Mouse (Mus musculus) neural tube, embryonic 12.5 days (tissue): Measurements from ENCODE around the gene Qtrt2. TPM values are rescaled to one million over a fixed set of nuclear protein-coding genes. Genes with fewer than 3 reads are reported as not detected.

Experiments used
- ATAC-seq: fragments of 200-750 bp; cut with Nextera tagmentation; 2 replicates; pipeline ENCODE4 v1.8.0; 2017; ENCODE audit warnings: low read depth, mild to moderate bottlenecking, moderate TSS enrichment, moderate library complexity; ENCODE audit not compliant: low FRiP score
- H3K27ac ChIP-seq: fragments of 300-500 bp; sonication (generic); 2 replicates; pipeline ENCODE4 v1.5.1; 2016
- H3K27me3 ChIP-seq: fragments of 300-500 bp; sonication (generic); replicated peaks from 2 replicates; pipeline ENCODE4 v1.6.1; 2016; ENCODE audit warnings: mild to moderate bottlenecking
- H3K36me3 ChIP-seq: fragments of 300-500 bp; sonication (generic); 2 replicates; pipeline ENCODE4 v1.6.1; 2016; ENCODE audit warnings: mild to moderate bottlenecking
- H3K4me1 ChIP-seq: fragments of 300-500 bp; sonication (generic); 2 replicates; pipeline ENCODE4 v1.6.1; 2016
- H3K4me2 ChIP-seq: fragments of 300-500 bp; sonication (generic); replicated peaks from 2 replicates; pipeline ENCODE4 v1.6.1; 2016; ENCODE audit warnings: mild to moderate bottlenecking
- H3K4me3 ChIP-seq: fragments of 300-500 bp; sonication (generic); 2 replicates; pipeline ENCODE4 v1.5.1; 2016
- H3K9ac ChIP-seq: fragments of 300-500 bp; sonication (generic); 2 replicates; pipeline ENCODE4 v1.6.1; 2016; ENCODE audit warnings: mild to moderate bottlenecking
- H3K9me3 ChIP-seq: fragments of 300-500 bp; sonication (generic); 2 replicates; pipeline ENCODE4 v1.6.1; 2016; ENCODE audit warnings: mild to moderate bottlenecking
- WGBS: fragments of 180-500 bp; shearing (Covaris S2); methylation state at CpG from one replicate; pipeline ENCODE4 v1.1.7; 2016; 5-methylcytosine and 5-hydroxymethylcytosine counted together
- polyA plus RNA-seq: library from polyadenylated mRNA; unstranded; fragments of >200 nt; fragmentation: Nextera tagmentation; extraction: Ambion mirVana; gene quantifications from 2 replicates; pipeline ENCODE4 v1.2.1, GENCODE M21; 2016

Gene Qtrt2
- polyA plus RNA-seq, 1 experiment from 2014 or later: 25.8 TPM

GRCm38 (mm10) chr16:43945869-43946268, 19.3 kb upstream of the Qtrt2 start:
- Histone ChIP-seq H3K4me1 (no peaks in the 10 kb centered on the region), H3K27ac (no peak overlapping the region), H3K9me3 (no peaks in the 10 kb centered on the region), H3K9ac (no peak overlapping the region), H3K4me3 (no peak overlapping the region), H3K4me2 (no peak overlapping the region), H3K27me3 (no peaks in the 10 kb centered on the region), H3K36me3 (no peaks in the 10 kb centered on the region)
- ATAC-seq: no peak
- WGBS: 79% methylated on average over 3 of the region's 3 CpGs

DNA sequence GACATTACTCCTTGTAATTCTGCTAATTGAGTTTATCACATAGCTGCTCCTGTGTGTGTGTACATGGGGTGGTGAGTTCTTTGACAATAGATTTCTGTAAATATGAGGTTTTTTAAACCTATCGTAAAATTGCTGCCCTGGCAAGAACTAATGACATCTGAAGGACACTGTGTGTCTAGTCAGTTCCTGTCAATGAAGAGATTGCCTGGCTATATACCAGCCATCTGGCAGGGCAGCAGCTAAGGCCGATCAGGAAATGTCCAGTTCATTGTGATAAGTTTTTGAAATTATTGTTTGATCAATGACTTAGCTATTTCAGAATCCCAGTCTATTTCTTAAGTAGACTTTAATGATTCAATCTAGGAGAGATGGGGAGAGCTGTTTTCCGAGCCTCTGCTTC, 18.7 kb upstream of the Qtrt2 start:
- ATAC-seq: no peak
- H3K27ac ChIP-seq: no peak overlapping the region
- H3K9me3 ChIP-seq: no peaks in the 10 kb centered on the region
- no peak overlapping the region for H3K4me3 ChIP-seq
- H3K4me1 ChIP-seq: no peaks in the 10 kb centered on the region
- no peaks in the 10 kb centered on the region for H3K27me3 ChIP-seq
- H3K9ac ChIP-seq: no peak overlapping the region
- H3K4me2 ChIP-seq: no peak overlapping the region
- 90% methylated on average over 3 of the region's 3 CpGs for WGBS
- H3K36me3 ChIP-seq: no peaks in the 10 kb centered on the region

DNA sequence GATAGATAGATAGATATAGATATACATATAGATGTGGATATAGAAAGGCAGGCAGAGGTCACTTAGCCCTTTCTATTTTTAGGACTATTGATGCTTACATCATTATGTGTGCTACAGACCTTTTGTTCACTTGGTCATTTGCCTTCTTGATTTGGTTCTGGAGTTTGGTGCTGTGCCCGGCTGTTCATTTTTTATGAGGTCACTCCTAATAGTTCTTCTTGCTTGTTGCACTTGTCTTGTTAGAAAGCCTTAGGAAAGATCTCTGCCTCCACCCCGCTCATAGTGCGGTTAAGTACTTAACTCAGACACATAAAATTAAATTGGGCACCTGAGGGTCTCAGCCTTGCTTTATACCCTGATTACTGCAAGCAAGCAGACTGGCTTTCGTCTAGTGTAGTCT, 14.2 kb upstream of the Qtrt2 start:
- H3K36me3 ChIP-seq: no peaks in the 10 kb centered on the region
- H3K4me1 ChIP-seq: no peaks in the 10 kb centered on the region
- 81% methylated on average over 4 of the region's 4 CpGs for WGBS
- H3K27me3 ChIP-seq: no peaks in the 10 kb centered on the region
- no peak overlapping the region for H3K4me2 ChIP-seq
- no peaks in the 10 kb centered on the region for H3K9me3 ChIP-seq
- no peak overlapping the region for H3K4me3 ChIP-seq
- ATAC-seq: no peak
- H3K9ac ChIP-seq: no peak overlapping the region
- H3K27ac ChIP-seq: no peak overlapping the region

- no peak overlapping the region for H3K4me2 ChIP-seq
- H3K27me3 ChIP-seq: no peaks in the 10 kb centered on the region
- H3K4me1 ChIP-seq: no peaks in the 10 kb centered on the region
- no peak for ATAC-seq
- WGBS: 80% methylated on average over 3 of the region's 3 CpGs
- H3K36me3 ChIP-seq: no peaks in the 10 kb centered on the region
- no peak overlapping the region for H3K4me3 ChIP-seq
- H3K27ac ChIP-seq: no peak overlapping the region
- H3K9me3 ChIP-seq: no peaks in the 10 kb centered on the region
- H3K9ac ChIP-seq: no peak overlapping the region
Measured at GRCm38 (mm10) chr16:43935892-43936291, 9.3 kb upstream of the Qtrt2 start.

DNA sequence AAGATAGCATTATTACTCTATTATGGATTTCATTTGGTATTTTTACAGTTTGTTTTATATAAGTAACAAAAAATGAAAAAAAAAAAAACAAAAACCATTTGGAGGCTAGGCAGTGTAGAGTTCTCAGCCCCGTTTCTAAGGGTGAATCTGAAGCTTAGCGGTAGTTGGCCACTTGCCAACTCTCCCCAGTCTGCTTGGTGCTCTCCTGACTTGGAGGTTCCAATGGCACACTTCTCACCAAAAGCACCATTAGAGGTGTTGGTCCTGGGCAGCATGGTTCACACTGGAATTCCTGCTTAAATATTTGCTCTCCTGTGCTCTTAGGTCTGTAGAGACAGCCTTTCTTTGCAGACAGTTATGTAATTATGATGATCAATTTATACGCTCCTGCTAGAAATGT, 8.8 kb upstream of the Qtrt2 start:
- H3K4me2 ChIP-seq: no peak overlapping the region
- no peaks in the 10 kb centered on the region for H3K36me3 ChIP-seq
- 82% methylated on average over 3 of the region's 3 CpGs for WGBS
- H3K4me3 ChIP-seq: no peak overlapping the region
- no peak for ATAC-seq
- H3K9ac ChIP-seq: no peak overlapping the region
- H3K9me3 ChIP-seq: no peaks in the 10 kb centered on the region
- H3K4me1 ChIP-seq: no peaks in the 10 kb centered on the region
- H3K27ac ChIP-seq: no peak overlapping the region
- H3K27me3 ChIP-seq: no peaks in the 10 kb centered on the region

DNA sequence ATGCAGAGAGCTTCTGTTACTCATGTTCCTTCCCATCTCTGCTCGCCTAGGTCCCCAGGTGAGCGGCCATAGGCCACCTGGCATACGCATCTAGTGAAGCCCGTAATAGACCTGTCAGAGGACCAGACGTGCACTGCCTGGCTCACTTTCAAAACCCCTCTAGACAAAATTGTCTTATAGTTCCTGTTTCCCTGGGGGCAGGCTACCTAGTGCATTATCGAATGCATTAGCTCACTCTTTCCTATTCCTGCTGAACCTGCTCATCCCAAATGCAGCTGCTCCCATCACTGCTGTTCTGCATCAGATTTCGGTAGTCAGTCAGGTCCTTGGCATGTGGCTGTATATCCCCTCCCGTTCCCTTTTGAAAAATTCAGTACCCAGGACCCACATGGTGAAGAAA, 8.2 kb upstream of the Qtrt2 start:
- 86% methylated on average over 8 of the region's 8 CpGs for WGBS
- H3K4me1 ChIP-seq: no peaks in the 10 kb centered on the region

DNA sequence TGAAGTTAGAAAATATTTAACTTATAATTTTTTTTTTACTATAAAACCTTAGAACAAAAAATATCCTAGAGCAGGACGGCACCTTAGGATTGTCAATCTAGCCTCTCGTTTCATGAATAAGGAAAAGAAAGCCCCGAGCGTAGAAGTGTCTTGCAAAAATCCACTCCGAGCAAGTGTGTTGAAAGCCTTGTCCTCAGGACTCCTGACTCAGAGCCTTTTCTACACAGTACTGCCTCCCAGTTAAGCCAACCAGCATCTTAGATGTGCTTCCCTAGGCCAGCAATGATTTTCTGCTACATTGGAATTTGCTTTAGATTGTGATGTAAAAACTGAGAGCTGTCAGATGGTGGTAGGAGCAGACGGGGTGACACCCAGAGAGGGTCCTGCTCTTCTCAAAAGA, 6.4 kb upstream of the Qtrt2 start:
- no peak for ATAC-seq
- Histone ChIP-seq H3K4me1 (no peaks in the 10 kb centered on the region), H3K27ac (no peak overlapping the region), H3K4me3 (no peak overlapping the region), H3K9me3 (no peaks in the 10 kb centered on the region), H3K36me3 (no peaks in the 10 kb centered on the region), H3K27me3 (no peaks in the 10 kb centered on the region), H3K9ac (no peak overlapping the region), H3K4me2 (no peak overlapping the region)
- 88% methylated on average over 6 of the region's 6 CpGs for WGBS

More for the DNA sequence above, 8.2 kb upstream of the Qtrt2 start:
- H3K4me3 ChIP-seq: no peak overlapping the region
- H3K27ac ChIP-seq: no peak overlapping the region
- ATAC-seq: no peak
- H3K9me3 ChIP-seq: no peaks in the 10 kb centered on the region
- H3K4me2 ChIP-seq: no peak overlapping the region
- no peaks in the 10 kb centered on the region for H3K27me3 ChIP-seq
- no peak overlapping the region for H3K9ac ChIP-seq
- no peaks in the 10 kb centered on the region for H3K36me3 ChIP-seq

GRCm38 (mm10) chr16:43932319-43932718, 5.7 kb upstream of the Qtrt2 start:
- H3K9me3 ChIP-seq: no peaks in the 10 kb centered on the region
- no peaks in the 10 kb centered on the region for H3K4me1 ChIP-seq
- H3K4me2 ChIP-seq: no peak overlapping the region
- peak; percentile 59; the same call in 1 of the 2 replicates for ATAC-seq
- no peak overlapping the region for H3K9ac ChIP-seq
- H3K36me3 ChIP-seq: no peaks in the 10 kb centered on the region
- no peaks in the 10 kb centered on the region for H3K27me3 ChIP-seq
- 91% methylated on average over 7 of the region's 7 CpGs for WGBS
- no peak overlapping the region for H3K4me3 ChIP-seq
- H3K27ac ChIP-seq: no peak overlapping the region

GRCm38 (mm10) chr16:43931502-43931901, 4.9 kb upstream of the Qtrt2 start:
- no peak overlapping the region for H3K4me2 ChIP-seq
- no peak overlapping the region for H3K4me3 ChIP-seq
- no peak overlapping the region for H3K9ac ChIP-seq
- WGBS: 40% methylated on average over 3 of the region's 3 CpGs
- no peaks in the 10 kb centered on the region for H3K27me3 ChIP-seq
- H3K9me3 ChIP-seq: no peaks in the 10 kb centered on the region
- H3K27ac ChIP-seq: no peak overlapping the region
- no peaks in the 10 kb centered on the region for H3K36me3 ChIP-seq
- ATAC-seq: peak; percentile 87
- H3K4me1 ChIP-seq: no peaks in the 10 kb centered on the region

- Histone ChIP-seq H3K4me2 (no peak overlapping the region), H3K27ac (no peak overlapping the region), H3K4me3 (no peak overlapping the region), H3K9me3 (no peaks in the 10 kb centered on the region), H3K9ac (no peak overlapping the region), H3K4me1 (no peaks in the 10 kb centered on the region), H3K27me3 (no peaks in the 10 kb centered on the region), H3K36me3 (no peaks in the 10 kb centered on the region)
- ATAC-seq: no peak
Measured at GRCm38 (mm10) chr16:43930577-43930976, 4.0 kb upstream of the Qtrt2 start.

DNA sequence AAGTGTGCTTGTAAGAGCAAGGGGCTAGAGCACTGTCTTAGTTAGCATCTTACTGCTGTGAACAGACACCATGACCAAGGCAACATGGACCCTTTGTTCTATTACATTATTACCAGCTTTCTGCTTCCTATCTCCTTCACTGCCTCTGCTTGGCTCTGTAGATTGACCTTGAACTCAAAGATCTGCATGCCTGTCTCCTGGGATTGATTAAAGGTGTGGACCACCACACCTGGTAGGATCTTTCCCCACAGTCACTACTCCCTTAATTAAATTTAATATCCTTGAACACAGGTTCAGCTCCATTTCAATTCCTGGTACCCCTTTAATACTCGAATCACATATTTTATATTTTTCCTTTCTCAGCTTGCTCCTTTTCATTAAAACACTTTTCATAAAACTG, 763 bp downstream of the Qtrt2 start:
- Histone ChIP-seq H3K36me3 (no peaks in the 10 kb centered on the region), H3K4me3 (no peak overlapping the region), H3K27me3 (no peaks in the 10 kb centered on the region), H3K4me1 (no peaks in the 10 kb centered on the region), H3K4me2 (no peak overlapping the region), H3K9me3 (no peaks in the 10 kb centered on the region), H3K27ac (no peak overlapping the region), H3K9ac (no peak overlapping the region)
- WGBS: 85% methylated on average over 1 of the region's 1 CpGs
- ATAC-seq: no peak

- no peaks in the 10 kb centered on the region for H3K27me3 ChIP-seq
- H3K36me3 ChIP-seq: no peaks in the 10 kb centered on the region
- no peak overlapping the region for H3K4me3 ChIP-seq
- H3K4me2 ChIP-seq: no peak overlapping the region
- no peak for ATAC-seq
- 70% methylated on average over 6 of the region's 6 CpGs for WGBS
- no peak overlapping the region for H3K27ac ChIP-seq
- H3K9me3 ChIP-seq: no peaks in the 10 kb centered on the region
- H3K9ac ChIP-seq: no peak overlapping the region
- H3K4me1 ChIP-seq: no peaks in the 10 kb centered on the region
Measured at GRCm38 (mm10) chr16:43925001-43925558, 1.5 kb downstream of the Qtrt2 start.

DNA sequence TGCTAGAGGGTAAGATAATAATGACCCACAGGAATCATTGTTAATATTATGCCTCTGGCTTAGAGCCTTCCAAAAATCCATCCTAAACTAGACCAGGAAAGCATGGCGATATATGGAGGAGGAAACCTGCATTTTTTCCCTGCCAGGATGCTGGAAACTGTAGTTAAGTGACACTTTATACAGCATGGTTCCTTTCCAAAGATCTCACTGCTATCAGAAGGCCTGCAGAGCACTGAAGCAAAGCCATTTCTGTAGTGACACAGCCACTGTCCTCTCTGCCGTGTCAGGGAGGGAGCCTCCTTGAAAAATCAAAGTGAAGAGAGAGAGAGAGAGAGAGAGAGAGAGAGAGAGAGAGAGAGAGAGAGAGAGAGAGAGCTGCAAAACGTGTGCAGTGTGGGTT, 4.0 kb downstream of the Qtrt2 start:
- no peak overlapping the region for H3K4me2 ChIP-seq
- no peak overlapping the region for H3K27ac ChIP-seq
- no peaks in the 10 kb centered on the region for H3K9me3 ChIP-seq
- H3K9ac ChIP-seq: no peak overlapping the region
- ATAC-seq: no peak
- WGBS: 68% methylated on average over 3 of the region's 3 CpGs
- no peaks in the 10 kb centered on the region for H3K36me3 ChIP-seq
- no peak overlapping the region for H3K4me3 ChIP-seq
- no peaks in the 10 kb centered on the region for H3K27me3 ChIP-seq
- no peaks in the 10 kb centered on the region for H3K4me1 ChIP-seq
